8 mouse cellular contexts compared by ENCODE assay signal in the genomic region with DNA sequence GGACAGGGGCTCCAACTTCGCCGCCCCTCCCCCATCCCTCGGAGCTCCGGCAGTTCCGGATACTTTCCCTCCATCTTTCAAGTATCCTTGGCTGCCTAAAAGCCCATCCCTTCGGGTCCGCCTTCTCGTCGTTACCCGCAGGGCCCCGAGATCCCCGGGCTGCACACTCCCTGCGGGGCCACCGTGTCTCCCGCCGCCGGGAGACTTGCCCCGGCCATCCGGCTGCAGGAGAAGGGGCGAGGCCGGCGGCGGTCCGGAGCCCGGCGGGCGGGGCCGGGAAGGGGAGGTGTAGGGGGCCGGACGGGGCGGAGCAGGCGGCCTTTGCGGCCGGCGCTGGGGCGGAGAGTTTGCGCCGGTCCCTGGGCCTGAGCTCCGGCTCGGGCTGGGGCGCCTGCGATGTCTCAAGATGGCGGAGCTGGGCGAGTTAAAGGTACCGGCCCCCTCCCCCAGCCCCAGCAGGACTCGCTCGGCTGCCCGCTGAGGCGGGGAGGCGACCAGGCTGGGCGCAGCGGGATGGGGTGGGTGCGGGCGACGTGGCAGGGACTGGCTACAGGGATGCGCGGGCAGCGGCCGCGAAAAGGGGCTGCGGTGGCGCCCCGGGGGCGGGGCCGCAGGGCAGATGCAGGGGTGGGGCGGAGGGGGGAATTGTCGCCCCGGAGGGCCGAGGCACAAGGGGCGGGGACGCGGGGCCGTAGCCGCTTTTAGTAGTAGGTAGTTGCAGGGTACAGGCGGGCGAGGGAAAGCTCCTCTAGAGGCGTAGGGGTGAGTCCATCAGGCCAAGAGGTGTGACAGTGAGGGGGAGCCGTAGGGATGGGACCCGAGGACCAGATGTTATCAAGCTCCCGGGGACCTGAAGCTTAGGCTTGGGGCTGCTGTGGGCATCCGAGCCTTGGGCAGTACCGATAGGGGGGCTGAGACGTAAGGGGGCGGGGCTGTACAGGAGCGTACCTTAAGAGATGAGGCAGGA. TPM values are rescaled to one million over a fixed set of nuclear protein-coding genes. Genes with fewer than 3 reads are reported as not detected.
A peak's percentile ranks its signal among the peaks of the same experiment; 100 is the strongest.
DNase-seq lines count a peak whose midpoint lies in the region; ATAC-seq and TF ChIP-seq lines count a peak whose summit lies in the region.

No protein-coding gene starts in this region.

- 0 out of 2 replicates have a peak, but pooled peaks cover 3% of the 10 kb centered on the region for H3K4me1 ChIP-seq in hindbrain, embryonic 11.5 days (replicated peaks; ENCODE audit: control insufficient read depth, insufficient read depth, low read length)
- peaks cover 4% of the 10 kb centered on the region; the same call in 1 of the 2 replicates for H3K4me1 ChIP-seq in lung, postnatal 0 days (ENCODE audit: insufficient read depth, low read depth, low read length)

- TF ChIP-seq EP300 in lung, postnatal 0 days (IDR thresholded peaks at IDR 0.05), result no peak

- H3K4me3 ChIP-seq in hindbrain, embryonic 11.5 days (ENCODE audit: low read depth, low read length), result peak overlapping the region; percentile 77
- H3K4me3 ChIP-seq in lung, postnatal 0 days (ENCODE audit: low read depth, low read length), result peak overlapping the region; percentile 92

- peak overlapping the region; percentile 87 for H3K9ac ChIP-seq in hindbrain, embryonic 11.5 days (ENCODE audit: low read depth, low read length)
- peak overlapping the region; percentile 58 for H3K9ac ChIP-seq in lung, postnatal 0 days (replicated peaks; ENCODE audit: low read depth)

- under 1% methylated on average over 62 of the region's 85 CpGs for WGBS in hindbrain, embryonic 11.5 days
- 1% methylated on average over 71 of the region's 85 CpGs for WGBS in lung, postnatal 0 days

- peak overlapping the region; percentile 94 for H3K27ac ChIP-seq in hindbrain, embryonic 11.5 days (ENCODE audit: low read depth, low read length)
- H3K27ac ChIP-seq in lung, postnatal 0 days (ENCODE audit: low read length), result peak overlapping the region; percentile 85

- H3K27me3 ChIP-seq in hindbrain, embryonic 11.5 days (ENCODE audit: control insufficient read depth, insufficient read depth, low read length), result no peaks in the 10 kb centered on the region
- no peaks in the 10 kb centered on the region for H3K27me3 ChIP-seq in lung, postnatal 0 days (replicated peaks; ENCODE audit: insufficient read depth, low read length)

- H3K4me2 ChIP-seq in hindbrain, embryonic 11.5 days (replicated peaks; ENCODE audit: low read depth, low read length), result peak overlapping the region; percentile 70
- peak overlapping the region; percentile 79 for H3K4me2 ChIP-seq in lung, postnatal 0 days (replicated peaks; ENCODE audit: low read depth, low read length)

- no peaks in the 10 kb centered on the region for H3K9me3 ChIP-seq in hindbrain, embryonic 11.5 days (ENCODE audit: control insufficient read depth, low read length)
- H3K9me3 ChIP-seq in lung, postnatal 0 days (ENCODE audit: low read length), result no peaks in the 10 kb centered on the region

- DNase-seq in Muller cell, postnatal 12 days (ENCODE audit: inconsistent ontology term), result peak; percentile 96
- peak; percentile 89 for DNase-seq in cerebellum, adult 9-11 months
- DNase-seq in frontal cortex, adult 2 months (ENCODE audit: extremely low spot score in 1 of 2, low spot score in 1 of 2), result peak; percentile 56 to 77
- DNase-seq in hindbrain, embryonic 11.5 days (ENCODE audit: low spot score), result peak; percentile 93
- DNase-seq in layer of hippocampus, postnatal 10 days (ENCODE audit: low spot score in 2 of 2), result peak; percentile 80 to 87
- peak; percentile 97 for DNase-seq in lung, postnatal 0 days (ENCODE audit: low spot score)
- DNase-seq in ovary, postnatal 10 days (ENCODE audit: low spot score), result peak; percentile 88
- peak; percentile 59 for DNase-seq in thymus, postnatal 0 days (ENCODE audit: low spot score)

- ATAC-seq in hindbrain, embryonic 11.5 days (ENCODE audit: low FRiP score), result peak; percentile 95
- peak; percentile 96 for ATAC-seq in lung, postnatal 0 days

- no peaks in the 10 kb centered on the region for H3K36me3 ChIP-seq in hindbrain, embryonic 11.5 days (ENCODE audit: control insufficient read depth, insufficient read depth, low read length)
- peaks cover 11% of the 10 kb centered on the region for H3K36me3 ChIP-seq in lung, postnatal 0 days (ENCODE audit: insufficient read depth, low read length)

- TF ChIP-seq CTCF in lung, postnatal 0 days (IDR thresholded peaks at IDR 0.05), result peak; percentile 15; the same call in 1 of the 2 replicates

RNA-seq across cellular contexts. Expression of gene Pias3, which starts 0.9 kb away (rescaled TPM):
- 25.2 and 25.8 TPM in 2 replicates for polyA plus RNA-seq in frontal cortex, adult 2 months (2012; rRNA removed)
- 25.2 and 28.2 TPM in 2 replicates for polyA plus RNA-seq in hindbrain, embryonic 11.5 days (2014; fragmentation: Nextera tagmentation; extraction: Ambion mirVana)
- 10 to 100 TPM; 25.6 to 31.7 TPM for total RNA-seq in layer of hippocampus, postnatal 10 days (2021)
- polyA plus RNA-seq in lung, postnatal 0 days (2015; fragmentation: Nextera tagmentation; extraction: Ambion mirVana), result 26.9 and 31.1 TPM in 2 replicates
- 11.9 and 12.3 TPM in 2 replicates for polyA plus RNA-seq in thymus, postnatal 0 days (2015; fragmentation: Nextera tagmentation; extraction: Ambion mirVana)

RNA-seq across cellular contexts. Expression of gene Nudt17, which starts 11.3 kb away (rescaled TPM):
- polyA plus RNA-seq in frontal cortex, adult 2 months (2012; rRNA removed), result 10.2 and 10.5 TPM in 2 replicates
- polyA plus RNA-seq in hindbrain, embryonic 11.5 days (2014; fragmentation: Nextera tagmentation; extraction: Ambion mirVana), result 12.8 and 14.4 TPM in 2 replicates
- 10 to 100 TPM in 1 of 2 experiments, 1 to 10 TPM in 1; 9.8 to 11.0 TPM for total RNA-seq in layer of hippocampus, postnatal 10 days (2021)
- polyA plus RNA-seq in lung, postnatal 0 days (2015; fragmentation: Nextera tagmentation; extraction: Ambion mirVana), result 5.3 and 5.8 TPM in 2 replicates
- polyA plus RNA-seq in thymus, postnatal 0 days (2015; fragmentation: Nextera tagmentation; extraction: Ambion mirVana), result 19.5 and 20.7 TPM in 2 replicates

RNA-seq across cellular contexts. Expression of gene Ankrd35, which starts 27.1 kb away (rescaled TPM):
- 5.9 and 9.8 TPM in 2 replicates for polyA plus RNA-seq in frontal cortex, adult 2 months (2012; rRNA removed)
- polyA plus RNA-seq in hindbrain, embryonic 11.5 days (2014; fragmentation: Nextera tagmentation; extraction: Ambion mirVana), result 0.25 and 0.40 TPM in 2 replicates
- total RNA-seq in layer of hippocampus, postnatal 10 days (2021), result 1 to 10 TPM; 6.9 to 7.4 TPM
- polyA plus RNA-seq in lung, postnatal 0 days (2015; fragmentation: Nextera tagmentation; extraction: Ambion mirVana), result 0.42 and 0.44 TPM in 2 replicates
- polyA plus RNA-seq in thymus, postnatal 0 days (2015; fragmentation: Nextera tagmentation; extraction: Ambion mirVana), result 1.5 and 1.9 TPM in 2 replicates

RNA-seq across cellular contexts. Expression of gene Polr3c, which starts 30.4 kb away (rescaled TPM):
- 34.2 and 34.4 TPM in 2 replicates for polyA plus RNA-seq in frontal cortex, adult 2 months (2012; rRNA removed)
- 38.0 and 38.1 TPM in 2 replicates for polyA plus RNA-seq in hindbrain, embryonic 11.5 days (2014; fragmentation: Nextera tagmentation; extraction: Ambion mirVana)
- 10 to 100 TPM; 26.4 to 28.1 TPM for total RNA-seq in layer of hippocampus, postnatal 10 days (2021)
- 17.9 and 19.2 TPM in 2 replicates for polyA plus RNA-seq in lung, postnatal 0 days (2015; fragmentation: Nextera tagmentation; extraction: Ambion mirVana)
- 31.8 and 34.5 TPM in 2 replicates for polyA plus RNA-seq in thymus, postnatal 0 days (2015; fragmentation: Nextera tagmentation; extraction: Ambion mirVana)

RNA-seq across cellular contexts. Expression of gene Rnf115, which starts 30.4 kb away (rescaled TPM):
- 46.0 and 49.0 TPM in 2 replicates for polyA plus RNA-seq in frontal cortex, adult 2 months (2012; rRNA removed)
- 90.0 and 90.4 TPM in 2 replicates for polyA plus RNA-seq in hindbrain, embryonic 11.5 days (2014; fragmentation: Nextera tagmentation; extraction: Ambion mirVana)
- total RNA-seq in layer of hippocampus, postnatal 10 days (2021), result 10 to 100 TPM; 46.3 to 56.3 TPM
- polyA plus RNA-seq in lung, postnatal 0 days (2015; fragmentation: Nextera tagmentation; extraction: Ambion mirVana), result 42.8 and 43.3 TPM in 2 replicates
- polyA plus RNA-seq in thymus, postnatal 0 days (2015; fragmentation: Nextera tagmentation; extraction: Ambion mirVana), result 65.9 and 73.2 TPM in 2 replicates

Comparison
In these comparisons a context has a peak if more than half of its experiments do, and no peak if none do; other contexts are left out.
1. Peak in every context shown above with its lines: DNase-seq, ATAC-seq, H3K4me3 ChIP-seq and H3K27ac ChIP-seq.